Mouse (Mus musculus): ENCODE data around the gene Ube2b. TPM values are rescaled to one million over a fixed set of nuclear protein-coding genes. Genes with fewer than 3 reads are reported as not detected.

Gene Ube2b
- polyA plus RNA-seq (2014; fragmentation: Nextera tagmentation; extraction: Ambion mirVana): 84.9 and 88.5 TPM in 2 replicates

- Histone ChIP-seq H3K9ac (ENCODE audit: low read depth, low read length) (peak within 1 kb of the TSS; percentile 90), H3K27ac (ENCODE audit: low read depth, low read length) (peak within 1 kb of the TSS; percentile 39), H3K4me2 (peak within 1 kb of the TSS; percentile 81), H3K36me3 (ENCODE audit: control insufficient read depth, insufficient read depth, low read length) (peaks cover 13% of the 10 kb centered on the region; the same call in 1 of the 2 replicates), H3K27me3 (replicated peaks; ENCODE audit: control insufficient read depth, insufficient read depth, low read length) (no peaks in the 10 kb centered on the region), H3K4me3 (ENCODE audit: low read depth, low read length) (peak within 1 kb of the TSS; percentile 89), H3K9me3 (ENCODE audit: control insufficient read depth, low read length) (no peaks in the 10 kb centered on the region), H3K4me1 (replicated peaks; ENCODE audit: control insufficient read depth, insufficient read depth, low read length) (peaks cover 17% of the 10 kb centered on the region; the same call in 1 of the 2 replicates)
- ATAC-seq (replicated peaks; ENCODE audit: low FRiP score): peak; percentile 82
- under 1% methylated on average over 51 of the region's 63 CpGs for WGBS
- peak; percentile 94 for DNase-seq (ENCODE audit: low spot score)
Observed at GRCm38 (mm10) chr11:52000290-52000962, at the start of gene Ube2b. Ube2b (minus strand) TSS chr11:52000762.

GRCm38 (mm10) chr11:52046446-52047165 is 46.0 kb upstream of the Ube2b start:
- no peaks in the 10 kb centered on the region for H3K36me3 ChIP-seq (ENCODE audit: control insufficient read depth, insufficient read depth, low read length)
- no peak overlapping the region for H3K9ac ChIP-seq (ENCODE audit: low read depth, low read length)
- ATAC-seq (replicated peaks; ENCODE audit: low FRiP score): no peak
- H3K4me3 ChIP-seq (ENCODE audit: low read depth, low read length): no peak overlapping the region
- H3K27me3 ChIP-seq (replicated peaks; ENCODE audit: control insufficient read depth, insufficient read depth, low read length): no peaks in the 10 kb centered on the region
- H3K4me1 ChIP-seq (replicated peaks; ENCODE audit: control insufficient read depth, insufficient read depth, low read length): no peaks in the 10 kb centered on the region; the same call in 1 of the 2 replicates
- no peaks in the 10 kb centered on the region for H3K9me3 ChIP-seq (ENCODE audit: control insufficient read depth, low read length)
- H3K4me2 ChIP-seq: no peak overlapping the region
- DNase-seq (ENCODE audit: low spot score): no peak
- H3K27ac ChIP-seq (ENCODE audit: low read depth, low read length): no peak overlapping the region
- WGBS: 44% methylated on average over 4 of the region's 4 CpGs

- ATAC-seq (replicated peaks; ENCODE audit: low FRiP score): no peak
- no peak overlapping the region for H3K4me3 ChIP-seq (ENCODE audit: low read depth, low read length)
Observed at GRCm38 (mm10) chr11:52044156-52044555, 43.6 kb upstream of the Ube2b start.

GRCm38 (mm10) chr11:52043224-52043623 is 42.7 kb upstream of the Ube2b start:
- DNase-seq (ENCODE audit: low spot score) (no peak), ATAC-seq (replicated peaks; ENCODE audit: low FRiP score) (no peak)
- Histone ChIP-seq H3K4me3 (ENCODE audit: low read depth, low read length) (no peak overlapping the region), H3K9me3 (ENCODE audit: control insufficient read depth, low read length) (no peaks in the 10 kb centered on the region), H3K4me2 (no peak overlapping the region), H3K27ac (ENCODE audit: low read depth, low read length) (no peak overlapping the region), H3K4me1 (replicated peaks; ENCODE audit: control insufficient read depth, insufficient read depth, low read length) (no peaks in the 10 kb centered on the region; the same call in 1 of the 2 replicates), H3K27me3 (replicated peaks; ENCODE audit: control insufficient read depth, insufficient read depth, low read length) (no peaks in the 10 kb centered on the region), H3K9ac (ENCODE audit: low read depth, low read length) (no peak overlapping the region), H3K36me3 (ENCODE audit: control insufficient read depth, insufficient read depth, low read length) (no peaks in the 10 kb centered on the region)
- 63% methylated on average over 3 of the region's 3 CpGs for WGBS

More at GRCm38 (mm10) chr11:52044156-52044555, 43.6 kb upstream of the Ube2b start:
- Histone ChIP-seq H3K9me3 (ENCODE audit: control insufficient read depth, low read length) (no peaks in the 10 kb centered on the region), H3K4me1 (replicated peaks; ENCODE audit: control insufficient read depth, insufficient read depth, low read length) (no peaks in the 10 kb centered on the region; the same call in 1 of the 2 replicates), H3K36me3 (ENCODE audit: control insufficient read depth, insufficient read depth, low read length) (no peaks in the 10 kb centered on the region), H3K27ac (ENCODE audit: low read depth, low read length) (no peak overlapping the region), H3K9ac (ENCODE audit: low read depth, low read length) (no peak overlapping the region), H3K27me3 (replicated peaks; ENCODE audit: control insufficient read depth, insufficient read depth, low read length) (no peaks in the 10 kb centered on the region), H3K4me2 (no peak overlapping the region)
- DNase-seq (ENCODE audit: low spot score): no peak

- Histone ChIP-seq H3K9me3 (ENCODE audit: control insufficient read depth, low read length) (no peaks in the 10 kb centered on the region), H3K27ac (ENCODE audit: low read depth, low read length) (no peak overlapping the region), H3K27me3 (replicated peaks; ENCODE audit: control insufficient read depth, insufficient read depth, low read length) (no peaks in the 10 kb centered on the region), H3K4me2 (no peak overlapping the region), H3K4me3 (ENCODE audit: low read depth, low read length) (no peak overlapping the region), H3K4me1 (replicated peaks; ENCODE audit: control insufficient read depth, insufficient read depth, low read length) (no peaks in the 10 kb centered on the region), H3K36me3 (ENCODE audit: control insufficient read depth, insufficient read depth, low read length) (no peaks in the 10 kb centered on the region), H3K9ac (ENCODE audit: low read depth, low read length) (no peak overlapping the region)
- WGBS: 59% methylated on average over 3 of the region's 3 CpGs
- ATAC-seq (replicated peaks; ENCODE audit: low FRiP score) (no peak), DNase-seq (ENCODE audit: low spot score) (no peak)
Observed at GRCm38 (mm10) chr11:52037659-52038058, 37.1 kb upstream of the Ube2b start.

- Histone ChIP-seq H3K36me3 (ENCODE audit: control insufficient read depth, insufficient read depth, low read length) (no peaks in the 10 kb centered on the region), H3K4me1 (replicated peaks; ENCODE audit: control insufficient read depth, insufficient read depth, low read length) (no peaks in the 10 kb centered on the region), H3K9ac (ENCODE audit: low read depth, low read length) (no peak overlapping the region), H3K9me3 (ENCODE audit: control insufficient read depth, low read length) (no peaks in the 10 kb centered on the region), H3K27ac (ENCODE audit: low read depth, low read length) (no peak overlapping the region), H3K27me3 (replicated peaks; ENCODE audit: control insufficient read depth, insufficient read depth, low read length) (no peaks in the 10 kb centered on the region), H3K4me2 (no peak overlapping the region), H3K4me3 (ENCODE audit: low read depth, low read length) (no peak overlapping the region)
- no peak for ATAC-seq (replicated peaks; ENCODE audit: low FRiP score)
- WGBS: 56% methylated on average over 3 of the region's 3 CpGs
- no peak for DNase-seq (ENCODE audit: low spot score)
Observed at GRCm38 (mm10) chr11:52035905-52036304, 35.3 kb upstream of the Ube2b start.

GRCm38 (mm10) chr11:52033953-52034352 is 33.4 kb upstream of the Ube2b start:
- no peaks in the 10 kb centered on the region for H3K27me3 ChIP-seq (replicated peaks; ENCODE audit: control insufficient read depth, insufficient read depth, low read length)
- no peak overlapping the region for H3K4me3 ChIP-seq (ENCODE audit: low read depth, low read length)
- no peaks in the 10 kb centered on the region for H3K9me3 ChIP-seq (ENCODE audit: control insufficient read depth, low read length)
- H3K9ac ChIP-seq (ENCODE audit: low read depth, low read length): no peak overlapping the region
- ATAC-seq (replicated peaks; ENCODE audit: low FRiP score) (no peak), DNase-seq (ENCODE audit: low spot score) (no peak)
- H3K4me2 ChIP-seq: no peak overlapping the region
- no peaks in the 10 kb centered on the region for H3K4me1 ChIP-seq (replicated peaks; ENCODE audit: control insufficient read depth, insufficient read depth, low read length)
- 82% methylated on average over 1 of the region's 1 CpGs for WGBS
- no peak overlapping the region for H3K27ac ChIP-seq (ENCODE audit: low read depth, low read length)
- H3K36me3 ChIP-seq (ENCODE audit: control insufficient read depth, insufficient read depth, low read length): no peaks in the 10 kb centered on the region

- no peak overlapping the region for H3K9ac ChIP-seq (ENCODE audit: low read depth, low read length)
- no peaks in the 10 kb centered on the region for H3K4me1 ChIP-seq (replicated peaks; ENCODE audit: control insufficient read depth, insufficient read depth, low read length)
- H3K27me3 ChIP-seq (replicated peaks; ENCODE audit: control insufficient read depth, insufficient read depth, low read length): no peaks in the 10 kb centered on the region
- no peak for ATAC-seq (replicated peaks; ENCODE audit: low FRiP score)
- no peaks in the 10 kb centered on the region for H3K9me3 ChIP-seq (ENCODE audit: control insufficient read depth, low read length)
- no peak for DNase-seq (ENCODE audit: low spot score)
- no peak overlapping the region for H3K27ac ChIP-seq (ENCODE audit: low read depth, low read length)
- no peak overlapping the region for H3K4me3 ChIP-seq (ENCODE audit: low read depth, low read length)
- no peaks in the 10 kb centered on the region for H3K36me3 ChIP-seq (ENCODE audit: control insufficient read depth, insufficient read depth, low read length)
- no peak overlapping the region for H3K4me2 ChIP-seq
- WGBS: 60% methylated on average over 8 of the region's 8 CpGs
Observed at GRCm38 (mm10) chr11:52032356-52032755, 31.8 kb upstream of the Ube2b start.
